Mouse (Mus musculus) cortical plate, adult 2 months (tissue): ENCODE measurements around the gene Lpp. TPM values are rescaled to one million over a fixed set of nuclear protein-coding genes. Genes with fewer than 3 reads are reported as not detected.
A peak's percentile ranks its signal among the peaks of the same experiment; 100 is the strongest.

Experiments used
- H3K27ac ChIP-seq: fragments of 200-500 bp; 2 replicates; pipeline ENCODE4 v1.5.1; 2012; ENCODE audit warnings: low read length, control low read depth, inconsistent platforms; ENCODE audit not compliant: insufficient read depth
- H3K4me1 ChIP-seq: fragments of 200-500 bp; 2 replicates; pipeline ENCODE4 v1.6.1; 2011; ENCODE audit warnings: low read length; ENCODE audit not compliant: control insufficient read depth, insufficient read depth
- H3K4me3 ChIP-seq: fragments of 200-500 bp; 2 replicates; pipeline ENCODE4 v1.5.1; 2011; ENCODE audit warnings: mild to moderate bottlenecking, low read length, control low read depth; ENCODE audit not compliant: insufficient read depth
- CTCF ChIP-seq: fragments of 200-500 bp; IDR thresholded peaks from 2 replicates; pipeline ENCODE4 v1.5.1; 2011; ENCODE audit warnings: mild to moderate bottlenecking, control low read depth, low read length; ENCODE audit not compliant: insufficient read depth; ENCODE audit errors: extremely low read depth
- POLR2A ChIP-seq: fragments of 200-500 bp; IDR thresholded peaks from 2 replicates; pipeline ENCODE4 v1.6.1; 2011; ENCODE audit warnings: mild to moderate bottlenecking, low read length, control low read depth; ENCODE audit not compliant: insufficient read depth; ENCODE audit errors: extremely low read depth
- polyA plus RNA-seq: library from polyadenylated mRNA; depleted of rRNA; stranded (reverse); fragments of >200 nt; gene quantifications from 2 replicates; pipeline ENCODE4 v1.2.3, GENCODE M21; 2012

Gene Lpp
- polyA plus RNA-seq, 1 experiment, result 2.5 TPM

- TF ChIP-seq POLR2A, result no peak
- no peak for TF ChIP-seq CTCF
- no peak overlapping the region for H3K4me3 ChIP-seq
- no peaks in the 10 kb centered on the region for H3K4me1 ChIP-seq
- H3K27ac ChIP-seq, result no peak overlapping the region
Observed at GRCm38 (mm10) chr16:24594508-24594907, 201.2 kb downstream of the Lpp start.

- Histone ChIP-seq H3K4me1 (no peaks in the 10 kb centered on the region), H3K27ac (no peak overlapping the region), H3K4me3 (no peak overlapping the region)
- TF ChIP-seq CTCF, result no peak
- no peak for TF ChIP-seq POLR2A
Observed at GRCm38 (mm10) chr16:24595493-24595892, 202.2 kb downstream of the Lpp start.

GRCm38 (mm10) chr16:24598567-24598966 lies 205.3 kb downstream of the Lpp start:
- no peaks in the 10 kb centered on the region for H3K4me1 ChIP-seq
- TF ChIP-seq POLR2A, result no peak
- no peak for TF ChIP-seq CTCF
- H3K27ac ChIP-seq, result no peak overlapping the region
- H3K4me3 ChIP-seq, result no peak overlapping the region

DNA sequence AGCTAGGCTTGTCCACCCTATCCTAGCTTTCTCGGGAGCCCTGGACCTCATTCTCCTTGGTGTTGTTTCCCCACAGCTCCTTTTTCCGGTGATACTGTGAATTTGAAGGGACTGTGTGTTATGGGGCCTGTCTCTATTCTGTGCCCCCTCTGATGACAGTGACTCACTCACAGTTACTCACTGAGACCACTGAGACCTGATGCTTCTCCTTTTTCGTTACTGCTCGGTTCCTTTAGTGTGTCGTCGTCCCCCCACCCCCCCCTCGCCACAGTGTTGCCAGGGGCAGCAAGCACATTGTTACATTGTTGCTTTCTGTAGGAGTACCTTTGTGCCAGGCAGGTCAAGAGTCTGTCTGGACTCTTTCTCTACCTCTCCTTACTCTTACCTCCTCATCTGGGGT lies 206.5 kb downstream of the Lpp start:
- no peak overlapping the region for H3K4me3 ChIP-seq
- TF ChIP-seq POLR2A, result no peak
- no peak for TF ChIP-seq CTCF
- no peaks in the 10 kb centered on the region for H3K4me1 ChIP-seq
- no peak overlapping the region for H3K27ac ChIP-seq

DNA sequence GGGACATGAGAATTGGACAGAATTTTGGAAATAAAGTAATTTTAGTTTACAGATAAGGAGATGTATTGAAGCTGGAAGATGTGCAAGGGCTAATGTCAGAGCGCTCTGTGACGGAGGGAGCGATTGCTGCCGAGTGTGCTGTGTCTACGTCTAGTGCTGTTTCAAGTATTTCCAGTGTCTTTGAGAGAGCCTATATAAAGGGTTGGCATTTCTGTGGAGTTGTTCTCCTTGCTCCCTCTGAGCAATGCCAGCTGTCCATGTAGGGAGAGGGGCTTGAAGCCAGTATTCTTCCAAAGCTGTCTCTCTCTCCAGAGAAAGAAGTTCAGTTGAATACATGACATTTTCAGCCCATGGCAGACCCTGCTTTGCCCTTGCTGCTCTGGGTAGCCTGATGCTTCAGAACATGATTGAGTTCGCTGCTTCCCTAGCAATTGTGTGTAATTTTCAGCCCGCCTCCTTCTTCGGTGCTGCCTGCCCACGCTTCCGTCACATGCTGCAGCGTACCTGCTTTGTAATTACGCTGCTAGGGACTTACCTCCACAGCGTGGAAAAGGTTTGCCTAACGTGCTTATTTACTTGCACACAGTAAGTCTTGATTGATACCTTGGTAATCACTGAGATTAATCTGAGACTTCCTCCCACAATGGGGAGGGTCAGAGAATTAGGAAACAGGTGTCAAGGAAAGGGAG lies 207.1 kb downstream of the Lpp start:
- TF ChIP-seq CTCF (no peak), POLR2A (no peak)
- Histone ChIP-seq H3K4me3 (peak overlapping the region; percentile 24), H3K27ac (no peak overlapping the region), H3K4me1 (no peaks in the 10 kb centered on the region)

DNA sequence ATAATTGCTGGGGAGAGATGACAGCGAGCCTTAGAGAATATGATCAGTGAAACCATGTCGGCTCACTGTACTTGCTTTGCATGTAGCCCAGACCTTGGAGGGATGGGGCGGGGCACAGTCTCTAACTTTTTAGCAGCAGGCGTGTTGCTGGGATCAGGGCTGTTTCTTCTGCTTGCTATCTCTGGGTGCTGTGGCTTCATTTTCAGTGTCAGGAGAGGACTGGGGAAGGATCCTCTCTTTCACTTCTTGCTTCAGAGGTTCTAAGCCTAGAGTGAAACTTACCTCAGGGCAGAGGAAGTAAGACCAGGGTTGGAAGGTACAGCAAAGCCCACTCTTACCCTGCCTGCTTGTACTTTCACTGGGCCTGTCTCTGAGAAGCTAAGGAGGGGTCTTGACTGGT lies 210.0 kb downstream of the Lpp start:
- H3K4me3 ChIP-seq, result no peak overlapping the region
- H3K4me1 ChIP-seq, result no peaks in the 10 kb centered on the region
- no peak overlapping the region for H3K27ac ChIP-seq
- TF ChIP-seq POLR2A (no peak), CTCF (no peak)

DNA sequence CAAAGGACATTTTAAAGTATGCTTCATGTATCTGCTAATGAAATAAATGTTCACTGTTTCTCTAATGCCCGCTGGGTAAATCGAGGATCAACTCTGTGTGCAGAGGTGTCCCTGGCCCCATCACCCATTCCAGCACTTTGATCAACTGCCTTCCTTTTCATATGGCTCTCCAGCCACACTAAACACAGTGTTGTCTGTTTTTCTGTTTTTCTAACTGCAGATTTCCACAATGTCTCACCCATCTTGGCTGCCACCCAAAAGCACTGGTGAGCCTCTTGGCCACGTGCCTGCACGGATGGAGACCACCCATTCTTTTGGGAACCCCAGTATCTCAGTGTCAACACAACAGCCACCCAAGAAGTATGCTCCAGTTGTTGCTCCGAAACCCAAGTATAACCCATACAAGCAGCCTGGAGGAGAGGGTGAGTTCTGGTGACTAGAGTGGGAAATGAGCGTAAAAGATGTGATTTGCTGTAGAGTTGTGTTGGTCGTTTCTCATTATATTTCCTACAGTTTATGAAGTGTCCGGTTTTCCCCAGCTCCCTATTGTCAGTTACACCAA lies 214.7 kb downstream of the Lpp start:
- Histone ChIP-seq H3K4me3 (no peak overlapping the region), H3K4me1 (no peaks in the 10 kb centered on the region), H3K27ac (no peak overlapping the region)
- TF ChIP-seq CTCF (no peak), POLR2A (no peak)

DNA sequence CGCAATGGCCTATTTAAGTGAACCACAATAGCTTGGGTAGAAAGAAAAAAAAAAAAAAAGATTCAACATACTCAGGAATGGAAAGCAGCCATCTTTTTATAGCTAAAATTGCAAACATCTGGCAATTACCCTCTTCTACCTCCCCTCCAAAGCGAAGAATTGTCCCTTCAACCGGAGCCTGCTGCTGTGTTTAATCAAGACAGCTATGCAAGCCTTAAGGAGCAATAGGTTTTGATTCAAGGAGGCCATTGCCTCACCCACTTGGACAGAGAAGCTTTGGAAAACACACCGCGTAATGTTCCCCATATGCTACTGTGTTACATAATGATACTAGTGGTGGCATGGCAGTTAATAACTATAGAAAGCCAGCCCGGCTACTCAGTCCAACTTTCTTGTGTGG lies 226.2 kb downstream of the Lpp start:
- TF ChIP-seq POLR2A (no peak), CTCF (no peak)
- Histone ChIP-seq H3K4me1 (peaks cover 4% of the 10 kb centered on the region; the same call in 1 of the 2 replicates), H3K4me3 (no peak overlapping the region), H3K27ac (no peak overlapping the region)

GRCm38 (mm10) chr16:24620021-24620420 lies 226.7 kb downstream of the Lpp start:
- TF ChIP-seq POLR2A, result no peak
- no peak for TF ChIP-seq CTCF
- Histone ChIP-seq H3K4me3 (no peak overlapping the region), H3K4me1 (peaks cover 8% of the 10 kb centered on the region), H3K27ac (no peak overlapping the region)
